In the genomic region with DNA sequence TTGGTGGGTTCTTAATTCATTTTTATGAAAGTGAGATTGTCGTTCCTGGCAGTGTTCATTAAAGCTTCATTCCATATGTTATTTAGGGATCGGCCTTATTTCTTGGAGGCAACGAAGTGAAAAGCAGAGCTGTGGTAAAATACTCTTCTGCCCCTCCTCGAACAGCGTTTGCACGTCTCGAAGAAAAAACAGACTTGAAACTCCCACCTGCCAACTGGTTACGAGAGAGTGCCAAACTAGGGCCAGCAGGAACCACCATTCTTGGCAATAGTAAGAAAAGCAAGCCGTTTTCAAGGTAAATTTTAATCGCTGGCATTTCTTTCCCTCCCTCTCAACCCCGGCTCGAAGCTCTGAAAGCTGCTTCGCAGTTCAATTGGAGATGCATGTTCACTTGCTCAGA, we compare ENCODE assay signal across 8 mouse cellular contexts. TPM values are rescaled to one million over a fixed set of nuclear protein-coding genes. Genes with fewer than 3 reads are reported as not detected.
DNase-seq lines count a peak whose midpoint lies in the region; ATAC-seq lines count a peak whose summit lies in the region.
"Had no signal": no experiment of that assay in that cellular context is flagged by ENCODE, and none has a peak within 500 bp of the region (broad histone marks: within the 10 kb centered on the region; RNA-seq: fewer than 3 reads in every experiment).

No protein-coding gene starts in this region.

- H3K27ac ChIP-seq in forebrain, embryonic 16.5 days (ENCODE audit: low read length) = no peak overlapping the region

- H3K9me3 ChIP-seq in megakaryocyte, embryonic 14.5 days = no peaks in the 10 kb centered on the region
- H3K9me3 ChIP-seq in forebrain, embryonic 16.5 days (ENCODE audit: control insufficient read depth, low read length) = no peaks in the 10 kb centered on the region

- H3K9ac ChIP-seq in forebrain, embryonic 16.5 days (replicated peaks; ENCODE audit: low read depth, low read length) = no peak overlapping the region

- peak overlapping the region; percentile 99 for H3K4me3 ChIP-seq in megakaryocyte, embryonic 14.5 days (replicated peaks)
- H3K4me3 ChIP-seq in forebrain, embryonic 16.5 days (replicated peaks; ENCODE audit: low read length) = no peak overlapping the region

- H3K36me3 ChIP-seq in megakaryocyte, embryonic 14.5 days (replicated peaks; ENCODE audit: low read length) = peaks cover 45% of the 10 kb centered on the region
- H3K36me3 ChIP-seq in forebrain, embryonic 16.5 days (ENCODE audit: control insufficient read depth, insufficient read depth) = peaks cover 26% of the 10 kb centered on the region

- no peak for ATAC-seq in megakaryocyte, adult 5-6 weeks (ENCODE audit: poor library complexity, severe bottlenecking)
- ATAC-seq in forebrain, embryonic 16.5 days = no peak

- WGBS in forebrain, embryonic 16.5 days = 70% methylated on average over 13 of the region's 13 CpGs

- intact Hi-C loops in gastrocnemius, postnatal 14 days (cut with DNase I; ENCODE audit: low total_unique reads) = no loop called here

- H3K4me1 ChIP-seq in megakaryocyte, embryonic 14.5 days = peaks cover 14% of the 10 kb centered on the region
- peaks cover 16% of the 10 kb centered on the region for H3K4me1 ChIP-seq in forebrain, embryonic 16.5 days (replicated peaks; ENCODE audit: control insufficient read depth, insufficient read depth, low read length)

- no peaks in the 10 kb centered on the region for H3K27me3 ChIP-seq in megakaryocyte, embryonic 14.5 days (replicated peaks)
- H3K27me3 ChIP-seq in forebrain, embryonic 16.5 days (replicated peaks; ENCODE audit: control insufficient read depth, insufficient read depth, low read length) = no peaks in the 10 kb centered on the region

- peak overlapping the region; percentile 90 for H3K4me2 ChIP-seq in forebrain, embryonic 16.5 days (ENCODE audit: low read length)

- DNase-seq in left cerebral cortex, adult 9 months (ENCODE audit: low spot score in 2 of 2) = peak; percentile 19 to 78
- DNase-seq in right cerebral cortex, adult 2 months (ENCODE audit: low spot score in 2 of 2) = peak; percentile 70 to 81
- DNase-seq in gastrocnemius, postnatal 14 days = no peak
- no peak for DNase-seq in yolk sac, embryonic 10.5 days (ENCODE audit: low spot score)

RNA-seq across cellular contexts. Expression of a gene that starts 1.5 kb away (rescaled TPM):
- 1.2 TPM in 1 of 2 replicates, not detected in the other for polyA plus RNA-seq in megakaryocyte, embryonic 14.5 days (2012; ENCODE audit: insufficient read depth, low replicate concordance)
- 10.3 and 10.5 TPM in 2 replicates for total RNA-seq in megakaryocyte, adult 5-6 weeks (2015)
- 14.6 and 24.0 TPM in 2 replicates for total RNA-seq in megakaryocyte, adult 5-6 weeks (2017)
- 25.0 and 29.7 TPM in 2 replicates for polyA plus RNA-seq in forebrain, embryonic 16.5 days (2015; fragmentation: Nextera tagmentation; extraction: Ambion mirVana)
- total RNA-seq in gastrocnemius, postnatal 14 days (2021) = 1 to 10 TPM; 7.0 to 8.0 TPM

RNA-seq across cellular contexts. Expression of a gene that starts 36.9 kb away (rescaled TPM):
- not detected in 2 replicates for polyA plus RNA-seq in megakaryocyte, embryonic 14.5 days (2012; ENCODE audit: insufficient read depth, low replicate concordance)
- not detected in 2 replicates for total RNA-seq in megakaryocyte, adult 5-6 weeks (2015)
- not detected in 2 replicates for total RNA-seq in megakaryocyte, adult 5-6 weeks (2017)
- polyA plus RNA-seq in forebrain, embryonic 16.5 days (2015; fragmentation: Nextera tagmentation; extraction: Ambion mirVana) = not detected in 2 replicates
- total RNA-seq in gastrocnemius, postnatal 14 days (2021) = not detected
- total RNA-seq: common myeloid progenitor, adult 5-6 weeks had no signal

RNA-seq across cellular contexts. Expression of a gene that starts 41.0 kb away (rescaled TPM):
- polyA plus RNA-seq in megakaryocyte, embryonic 14.5 days (2012; ENCODE audit: insufficient read depth, low replicate concordance) = not detected in 2 replicates
- total RNA-seq in megakaryocyte, adult 5-6 weeks (2015) = not detected in 2 replicates
- total RNA-seq in megakaryocyte, adult 5-6 weeks (2017) = not detected in 2 replicates
- polyA plus RNA-seq in forebrain, embryonic 16.5 days (2015; fragmentation: Nextera tagmentation; extraction: Ambion mirVana) = 0.16 TPM in 1 of 2 replicates, not detected in the other
- not detected for total RNA-seq in gastrocnemius, postnatal 14 days (2021)
- total RNA-seq: common myeloid progenitor, adult 5-6 weeks had no signal

Comparison
In these comparisons a context has a peak if more than half of its experiments do, and no peak if none do; other contexts are left out.
1. DNase-seq: peak in left cerebral cortex, adult 9 months (2 of 2) and right cerebral cortex, adult 2 months (2 of 2); none in gastrocnemius, postnatal 14 days (single experiment) and yolk sac, embryonic 10.5 days (single experiment).